Mouse (Mus musculus) fat pad, adult 2 months (tissue): ENCODE measurements around the gene Ap2s1.
A peak's percentile ranks its signal among the peaks of the same experiment; 100 is the strongest.

ENCODE experiments used
- DNase-seq: peaks from one replicate; pipeline ENCODE4 v3.0.0-alpha.2; 2011; ENCODE audit warnings: low read depth, low spot score; ENCODE audit errors: extremely low read depth

The Ap2s1 gene

GRCm38 (mm10) chr7:16792316-16792715, 54.1 kb downstream of the Ap2s1 start:
- DNase-seq = peak; percentile 47

GRCm38 (mm10) chr7:16793010-16793725, 55.0 kb downstream of the Ap2s1 start:
- DNase-seq = no peak

GRCm38 (mm10) chr7:16794886-16795285, 56.7 kb downstream of the Ap2s1 start:
- DNase-seq = no peak
